Mouse (Mus musculus) activated CD4-positive, CD25-positive, alpha-beta regulatory T cell (primary cell): Measurements from ENCODE around the gene Wdr81. TPM values are rescaled to one million over a fixed set of nuclear protein-coding genes. Genes with fewer than 3 reads are reported as not detected.

Experiments used
- polyA plus RNA-seq, 2 experiments: library from polyadenylated mRNA; unstranded; fragments of 100-300 nt; shearing (Covaris generic); gene quantifications; one replicate each; pipeline ENCODE4 v1.2.1; 2017

Wdr81 gene
- 10 to 100 TPM in 1 of 2 experiments, 1 to 10 TPM in 1; 6.4 to 20.4 TPM for polyA plus RNA-seq

GRCm38 (mm10) chr11:75453991-75454930 lies at the start of gene Wdr81:
TSS of gene Wdr81 (minus strand) at chr11:75454717.

DNA sequence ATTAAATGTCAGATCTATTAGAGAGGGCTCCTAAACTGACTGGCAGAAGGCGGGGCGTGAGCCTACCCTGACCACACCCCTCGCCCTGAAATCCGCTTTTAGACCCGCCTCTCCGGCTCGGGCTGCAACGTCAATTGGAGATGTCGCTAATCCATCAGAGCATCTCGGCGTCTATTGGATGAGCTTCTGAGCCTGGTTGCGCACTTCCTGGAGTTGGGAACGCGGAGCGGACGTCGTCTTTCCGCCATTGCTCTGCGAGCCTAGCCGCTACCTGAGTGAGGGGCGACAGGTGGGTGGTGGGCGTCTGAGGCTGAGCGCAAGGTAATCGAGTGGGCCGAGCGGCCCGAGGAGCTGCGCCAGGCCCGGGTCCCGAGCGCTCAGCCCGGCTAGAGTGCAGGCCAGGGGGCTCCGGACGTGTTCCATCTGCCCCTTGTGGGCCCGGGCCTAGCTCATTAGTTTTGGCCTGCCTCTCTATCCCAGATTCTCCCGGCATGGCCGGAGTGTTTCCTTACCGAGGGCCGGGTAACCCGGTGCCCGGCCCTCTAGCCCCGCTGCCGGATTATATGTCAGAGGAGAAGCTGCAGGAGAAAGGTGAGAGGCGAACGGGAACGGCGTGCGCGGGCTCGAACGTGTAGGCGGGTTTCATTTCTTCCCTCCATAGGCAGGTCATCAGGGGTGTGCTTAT lies 32.2 kb upstream of the Wdr81 start, which contains the start of gene Prpf8:
Gene Prpf8, plus strand, starts transcription at position 216 of the 685 bp plus-strand sequence.

GRCm38 (mm10) chr11:75460844-75461742 lies 6.6 kb upstream of the Wdr81 start, which contains the start of gene Tlcd2:
TSS of gene Tlcd2 (plus strand) at chr11:75461715.

GRCm38 (mm10) chr11:75439363-75439762 lies 15.2 kb downstream of the Wdr81 start, which contains the start of gene Serpinf2:
TSS of gene Serpinf2 (minus strand) at chr11:75439591.

DNA sequence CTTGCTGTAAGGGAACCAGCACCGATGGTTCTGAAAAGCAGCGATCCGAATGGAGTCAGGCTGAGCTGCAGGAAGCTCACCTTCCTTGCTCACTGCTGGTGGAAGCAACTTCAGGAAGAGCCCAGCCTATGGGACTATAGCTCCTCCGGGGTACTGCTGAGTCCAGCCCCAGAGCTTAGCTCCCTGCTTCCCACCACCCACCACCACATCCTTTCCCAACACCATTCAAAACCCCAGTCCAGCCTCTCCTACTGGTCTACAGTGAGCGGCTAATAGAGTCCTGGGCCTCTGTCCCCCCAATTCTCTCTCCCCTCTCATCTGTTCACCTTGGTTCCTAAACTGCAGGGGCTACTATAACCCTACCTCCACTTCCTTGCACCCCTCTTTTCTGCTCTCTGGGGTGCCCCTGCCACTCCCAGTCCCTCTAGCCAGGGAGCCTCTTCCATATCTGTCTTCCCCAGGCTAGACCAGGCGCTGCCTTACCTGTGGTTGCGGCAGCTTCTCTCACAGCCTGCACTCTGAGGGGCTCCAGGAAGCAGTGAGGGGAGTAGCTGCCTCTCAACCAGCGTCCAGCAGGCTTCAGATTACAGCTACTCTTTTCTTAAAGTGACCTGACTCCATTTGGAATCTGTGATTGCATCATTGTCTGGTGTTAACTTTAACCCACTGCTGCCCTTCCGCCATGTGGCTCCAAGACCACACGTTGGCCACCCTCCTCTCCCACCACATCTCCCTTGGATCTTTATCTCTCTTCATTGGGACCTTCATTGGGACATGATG lies 32.3 kb downstream of the Wdr81 start, which contains the start of gene Serpinf1:
Gene Serpinf1, minus strand, starts transcription at position 689 of the 780 bp plus-strand sequence.

Other genes with a start within 250 kb of the Wdr81 start
- 100 to 1,000 TPM; 126 to 149 TPM for gene Rpa1, start 106.4 kb downstream of the Wdr81 start, polyA plus RNA-seq
- 10 to 100 TPM; 12.9 to 15.4 TPM for gene Smyd4, start 106.3 kb downstream of the Wdr81 start, polyA plus RNA-seq
- 1 to 10 TPM; 2.2 to 2.9 TPM for gene Serpinf1, start 32.0 kb downstream of the Wdr81 start, polyA plus RNA-seq
- under 1 TPM in 1 of 2 experiments, not detected in 1; 0.16 TPM for gene Serpinf2, start 15.1 kb downstream of the Wdr81 start, polyA plus RNA-seq
- 1 to 10 TPM; 1.8 to 4.8 TPM for gene Tlcd2, start 7.0 kb upstream of the Wdr81 start, polyA plus RNA-seq
- 10 to 100 TPM; 30.8 to 46.5 TPM for gene Prpf8, start 32.1 kb upstream of the Wdr81 start, polyA plus RNA-seq
- not detected for gene Rilp, start 55.4 kb upstream of the Wdr81 start, polyA plus RNA-seq
- 1 to 10 TPM in 1 of 2 experiments, under 1 TPM in 1; 0.89 to 1.2 TPM for gene Scarf1, start 58.8 kb upstream of the Wdr81 start, polyA plus RNA-seq
- gene Slc43a2, start 77.0 kb upstream of the Wdr81 start, polyA plus RNA-seq = 10 to 100 TPM; 29.9 to 75.0 TPM
- gene Pitpna, start 133.4 kb upstream of the Wdr81 start, polyA plus RNA-seq = 100 to 1,000 TPM; 352 to 377 TPM
- gene Inpp5k, start 176.3 kb upstream of the Wdr81 start, polyA plus RNA-seq = 100 to 1,000 TPM; 121 to 145 TPM
- gene Myo1c, start 195.8 kb upstream of the Wdr81 start, polyA plus RNA-seq = 10 to 100 TPM; 18.2 to 34.4 TPM
- gene Crk, start 224.5 kb upstream of the Wdr81 start, polyA plus RNA-seq = 10 to 100 TPM; 46.8 to 48.2 TPM